Mouse (Mus musculus): Measurements from ENCODE around the gene Dnaic2. TPM values are rescaled to one million over a fixed set of nuclear protein-coding genes. Genes with fewer than 3 reads are reported as not detected.

The Dnaic2 gene
- polyA plus RNA-seq, 1 experiment, result 0.30 TPM

DNA sequence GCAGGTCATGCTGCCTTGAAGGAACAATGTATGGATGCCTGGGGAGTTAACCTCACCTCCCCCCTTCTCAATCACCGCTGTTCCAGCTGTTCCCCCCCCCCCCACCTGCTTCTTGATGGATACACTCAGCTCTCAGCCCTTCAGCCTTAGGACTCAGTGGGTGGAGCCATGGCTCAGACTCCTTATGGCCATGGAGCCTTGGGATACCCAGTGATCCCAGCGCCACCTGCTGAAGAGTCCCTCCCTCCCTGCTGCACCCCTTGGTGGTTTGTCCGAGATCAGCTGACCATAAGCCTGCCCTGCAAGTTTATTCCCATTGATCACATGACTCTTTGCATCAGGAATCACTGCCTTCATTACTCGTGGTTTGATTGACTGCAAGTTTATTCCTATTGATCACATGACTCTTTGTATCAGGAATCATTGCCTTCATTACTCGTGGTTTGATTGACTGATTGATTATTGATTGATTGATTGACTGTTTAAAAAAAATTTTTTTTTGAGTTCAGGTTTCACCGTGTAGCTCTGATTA lies 2.7 kb downstream of the Dnaic2 start:
- 40% methylated on average over 6 of the region's 6 CpGs for WGBS
- H3K27me3 ChIP-seq (ENCODE audit: control insufficient read depth, insufficient read depth, low read length), result no peaks in the 10 kb centered on the region
- H3K27ac ChIP-seq (ENCODE audit: insufficient read depth, low read depth, low read length), result no peak overlapping the region
- peaks cover 4% of the 10 kb centered on the region; the same call in 1 of the 2 replicates for H3K4me1 ChIP-seq (ENCODE audit: control insufficient read depth, insufficient read depth, insufficient read length, low read length)
- TF ChIP-seq POLR2A (IDR thresholded peaks at IDR 0.05; ENCODE audit: low read depth, low read length), result no peak
- no peak for TF ChIP-seq CTCF (IDR thresholded peaks at IDR 0.05; ENCODE audit: extremely low read depth, insufficient read length, insufficient replicate concordance, low read depth, low read length)
- H3K36me3 ChIP-seq (ENCODE audit: control insufficient read depth, insufficient read depth, low read length), result no peaks in the 10 kb centered on the region
- H3K4me3 ChIP-seq (ENCODE audit: low read depth, low read length), result no peak overlapping the region

DNA sequence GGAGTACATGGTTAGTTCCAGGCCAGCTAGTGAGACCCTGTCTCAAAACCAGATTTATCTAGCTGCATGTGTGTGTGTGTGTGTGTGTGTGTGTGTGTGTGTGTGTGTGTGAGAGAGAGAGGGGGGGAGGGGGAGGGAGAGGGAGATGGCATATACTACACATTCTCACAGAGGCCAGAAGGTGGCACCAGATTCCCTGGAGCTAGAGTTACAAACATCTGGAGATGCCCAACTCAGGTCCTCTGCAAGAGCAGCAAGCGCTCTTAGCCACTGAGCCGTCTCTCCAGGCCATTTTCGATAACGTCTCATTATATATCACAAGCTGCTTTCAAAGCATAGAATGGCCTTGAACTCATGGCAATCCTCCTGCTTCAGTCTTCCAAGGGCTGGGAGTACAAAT lies 4.5 kb downstream of the Dnaic2 start:
- WGBS, result 75% methylated on average over 4 of the region's 4 CpGs
- no peak for TF ChIP-seq POLR2A (IDR thresholded peaks at IDR 0.05; ENCODE audit: low read depth, low read length)
- TF ChIP-seq CTCF (IDR thresholded peaks at IDR 0.05; ENCODE audit: extremely low read depth, insufficient read length, insufficient replicate concordance, low read depth, low read length), result no peak
- H3K4me3 ChIP-seq (ENCODE audit: low read depth, low read length), result no peak overlapping the region

DNA sequence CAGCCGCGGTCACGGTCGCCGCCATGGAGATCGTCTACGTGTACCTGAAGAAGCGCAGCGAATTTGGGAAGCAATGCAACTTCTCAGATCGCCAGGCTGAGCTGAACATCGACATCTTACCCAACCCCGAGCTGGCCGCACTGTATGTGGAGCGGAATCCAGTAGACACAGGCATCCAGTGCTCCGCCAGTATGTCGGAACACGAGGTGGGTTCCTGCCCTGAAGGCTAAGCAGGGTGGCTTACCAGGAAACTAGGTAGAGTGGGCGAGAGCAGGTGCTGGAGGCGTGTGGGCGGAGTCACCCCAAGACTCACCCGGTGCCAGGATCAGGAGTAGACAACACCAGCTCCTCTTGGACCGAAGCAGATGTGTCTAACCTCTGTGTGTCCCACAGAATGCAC lies 5.7 kb downstream of the Dnaic2 start:
- no peak overlapping the region for H3K4me3 ChIP-seq (ENCODE audit: low read depth, low read length)
- no peaks in the 10 kb centered on the region for H3K27me3 ChIP-seq (ENCODE audit: control insufficient read depth, insufficient read depth, low read length)
- H3K4me1 ChIP-seq (ENCODE audit: control insufficient read depth, insufficient read depth, insufficient read length, low read length), result no peaks in the 10 kb centered on the region
- 67% methylated on average over 22 of the region's 22 CpGs for WGBS
- no peak overlapping the region for H3K27ac ChIP-seq (ENCODE audit: insufficient read depth, low read depth, low read length)
- TF ChIP-seq CTCF (IDR thresholded peaks at IDR 0.05; ENCODE audit: extremely low read depth, insufficient read length, insufficient replicate concordance, low read depth, low read length) (no peak), POLR2A (IDR thresholded peaks at IDR 0.05; ENCODE audit: low read depth, low read length) (no peak)
- H3K36me3 ChIP-seq (ENCODE audit: control insufficient read depth, insufficient read depth, low read length), result no peaks in the 10 kb centered on the region

More for the DNA sequence above, 4.5 kb downstream of the Dnaic2 start:
- H3K36me3 ChIP-seq (ENCODE audit: control insufficient read depth, insufficient read depth, low read length), result no peaks in the 10 kb centered on the region
- H3K27ac ChIP-seq (ENCODE audit: insufficient read depth, low read depth, low read length), result no peak overlapping the region
- no peaks in the 10 kb centered on the region for H3K27me3 ChIP-seq (ENCODE audit: control insufficient read depth, insufficient read depth, low read length)
- peaks cover 4% of the 10 kb centered on the region; the same call in 1 of the 2 replicates for H3K4me1 ChIP-seq (ENCODE audit: control insufficient read depth, insufficient read depth, insufficient read length, low read length)

DNA sequence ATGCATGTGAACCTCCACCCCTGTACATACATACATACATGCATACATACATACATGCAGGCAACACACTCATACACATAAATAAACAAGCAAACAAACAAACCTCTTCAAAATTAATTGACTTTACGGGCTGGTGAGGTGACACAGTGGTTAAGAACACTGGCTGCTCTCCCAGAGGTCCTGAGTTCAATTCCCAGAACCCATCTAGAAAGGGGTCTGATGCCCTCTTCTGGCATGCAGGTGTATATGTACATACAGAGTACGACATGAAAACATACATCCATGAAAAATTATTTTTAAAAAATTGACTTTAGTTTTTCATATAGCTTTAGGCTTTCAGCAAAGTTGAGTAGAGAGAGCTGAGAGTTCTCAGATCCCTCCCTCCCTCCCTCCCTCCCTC lies 8.9 kb downstream of the Dnaic2 start:
- Histone ChIP-seq H3K4me1 (ENCODE audit: control insufficient read depth, insufficient read depth, insufficient read length, low read length) (no peaks in the 10 kb centered on the region), H3K27ac (ENCODE audit: insufficient read depth, low read depth, low read length) (no peak overlapping the region), H3K4me3 (ENCODE audit: low read depth, low read length) (no peak overlapping the region), H3K36me3 (ENCODE audit: control insufficient read depth, insufficient read depth, low read length) (no peaks in the 10 kb centered on the region), H3K27me3 (ENCODE audit: control insufficient read depth, insufficient read depth, low read length) (no peaks in the 10 kb centered on the region)
- WGBS, result 62% methylated on average over 2 of the region's 2 CpGs
- TF ChIP-seq POLR2A (IDR thresholded peaks at IDR 0.05; ENCODE audit: low read depth, low read length), result no peak
- TF ChIP-seq CTCF (IDR thresholded peaks at IDR 0.05; ENCODE audit: extremely low read depth, insufficient read length, insufficient replicate concordance, low read depth, low read length), result no peak

DNA sequence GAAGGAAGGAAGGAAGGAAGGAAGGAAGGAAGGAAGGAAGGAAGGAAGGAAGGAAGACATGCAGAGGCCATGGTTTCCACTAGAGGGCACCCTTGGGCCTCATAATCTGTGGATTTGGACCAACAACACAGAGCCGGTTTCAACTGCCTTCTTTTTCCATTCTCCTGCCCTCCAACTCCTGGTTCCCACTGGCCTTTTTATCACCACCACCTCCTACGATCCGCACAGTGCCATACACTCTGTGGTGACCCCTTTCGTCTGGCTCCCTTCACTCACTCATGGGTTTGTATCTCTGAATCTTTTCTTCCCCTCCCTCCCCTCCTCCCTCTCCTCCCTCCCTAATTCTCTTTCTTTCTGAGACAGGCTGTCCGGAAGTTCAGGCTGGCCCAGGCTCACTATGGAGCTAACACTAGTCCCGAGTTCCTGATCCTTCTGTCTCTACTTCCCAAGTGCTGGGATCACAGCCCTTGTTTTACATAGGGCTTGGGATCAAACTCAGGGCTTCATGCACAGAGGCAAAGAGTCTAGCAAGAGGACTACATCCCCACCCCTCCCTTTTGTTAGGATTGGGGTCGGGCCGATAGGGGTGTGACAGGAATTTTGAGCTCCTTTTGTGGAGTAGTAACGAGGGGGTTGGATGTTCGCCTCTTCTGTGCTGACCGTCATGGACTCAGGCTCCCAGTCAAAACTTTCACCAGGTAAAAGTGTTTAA lies 9.9 kb downstream of the Dnaic2 start:
- no peak overlapping the region for H3K27ac ChIP-seq (ENCODE audit: insufficient read depth, low read depth, low read length)
- no peaks in the 10 kb centered on the region for H3K27me3 ChIP-seq (ENCODE audit: control insufficient read depth, insufficient read depth, low read length)
- TF ChIP-seq CTCF (IDR thresholded peaks at IDR 0.05; ENCODE audit: extremely low read depth, insufficient read length, insufficient replicate concordance, low read depth, low read length) (peak; percentile 50; the same call in 1 of the 2 replicates), POLR2A (IDR thresholded peaks at IDR 0.05; ENCODE audit: low read depth, low read length) (no peak)
- no peaks in the 10 kb centered on the region for H3K4me1 ChIP-seq (ENCODE audit: control insufficient read depth, insufficient read depth, insufficient read length, low read length)
- H3K4me3 ChIP-seq (ENCODE audit: low read depth, low read length), result peak overlapping the region; percentile 19; the same call in 1 of the 2 replicates
- whole genome bisulfite sequencing, result 34% methylated on average over 11 of the region's 11 CpGs
- no peaks in the 10 kb centered on the region for H3K36me3 ChIP-seq (ENCODE audit: control insufficient read depth, insufficient read depth, low read length)

DNA sequence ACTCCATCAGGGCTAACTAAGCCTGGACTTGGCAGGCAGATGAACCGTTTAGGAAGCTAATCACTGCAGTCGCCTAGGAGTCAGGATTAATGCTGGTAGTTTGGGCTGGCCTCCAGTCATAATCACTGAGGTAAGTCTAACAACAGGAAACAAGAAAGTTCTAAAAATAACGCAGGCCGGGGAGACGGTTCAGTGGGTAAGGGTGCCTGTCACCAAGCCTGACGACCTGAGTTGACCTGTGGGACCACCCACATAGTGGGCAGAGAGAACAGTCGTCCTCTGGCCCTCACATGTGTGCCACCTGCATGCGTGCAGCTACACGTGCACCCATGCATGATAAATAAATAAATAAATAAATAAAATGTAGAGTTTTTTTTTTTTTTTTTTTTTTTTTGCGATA lies 13.4 kb downstream of the Dnaic2 start:
- H3K4me1 ChIP-seq (ENCODE audit: control insufficient read depth, insufficient read depth, insufficient read length, low read length), result no peaks in the 10 kb centered on the region
- no peaks in the 10 kb centered on the region for H3K36me3 ChIP-seq (ENCODE audit: control insufficient read depth, insufficient read depth, low read length)
- WGBS, result 49% methylated on average over 10 of the region's 10 CpGs
- no peak overlapping the region for H3K4me3 ChIP-seq (ENCODE audit: low read depth, low read length)
- H3K27me3 ChIP-seq (ENCODE audit: control insufficient read depth, insufficient read depth, low read length), result 0 out of 2 replicates have a peak, but pooled peaks cover 2% of the 10 kb centered on the region
- TF ChIP-seq POLR2A (IDR thresholded peaks at IDR 0.05; ENCODE audit: low read depth, low read length) (no peak), CTCF (IDR thresholded peaks at IDR 0.05; ENCODE audit: extremely low read depth, insufficient read length, insufficient replicate concordance, low read depth, low read length) (no peak)
- no peak overlapping the region for H3K27ac ChIP-seq (ENCODE audit: insufficient read depth, low read depth, low read length)

DNA sequence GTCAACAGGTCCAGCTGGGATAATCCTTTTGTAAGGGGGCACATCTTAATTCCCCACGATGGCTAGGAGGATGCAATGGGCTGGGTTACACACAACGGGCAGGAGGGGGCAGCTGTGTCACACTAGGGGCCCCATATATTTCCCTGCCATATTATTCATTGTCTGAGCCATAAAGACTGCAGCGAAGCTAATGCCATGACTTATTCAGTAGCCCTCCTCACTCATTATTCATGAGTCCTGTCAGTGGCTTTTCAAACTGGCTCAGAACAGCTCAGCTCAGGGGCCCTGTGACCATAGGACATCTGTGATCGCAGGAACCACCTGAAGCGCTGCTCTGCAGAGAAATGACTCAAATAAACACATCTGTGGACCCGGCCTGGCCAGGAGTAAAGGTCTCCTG lies 14.2 kb downstream of the Dnaic2 start:
- Histone ChIP-seq H3K27ac (ENCODE audit: insufficient read depth, low read depth, low read length) (no peak overlapping the region), H3K4me3 (ENCODE audit: low read depth, low read length) (no peak overlapping the region), H3K4me1 (ENCODE audit: control insufficient read depth, insufficient read depth, insufficient read length, low read length) (no peaks in the 10 kb centered on the region), H3K27me3 (ENCODE audit: control insufficient read depth, insufficient read depth, low read length) (0 out of 2 replicates have a peak, but pooled peaks cover 2% of the 10 kb centered on the region), H3K36me3 (ENCODE audit: control insufficient read depth, insufficient read depth, low read length) (no peaks in the 10 kb centered on the region)
- no peak for TF ChIP-seq POLR2A (IDR thresholded peaks at IDR 0.05; ENCODE audit: low read depth, low read length)
- no peak for TF ChIP-seq CTCF (IDR thresholded peaks at IDR 0.05; ENCODE audit: extremely low read depth, insufficient read length, insufficient replicate concordance, low read depth, low read length)
- 63% methylated on average over 6 of the region's 6 CpGs for WGBS

Data from small intestine, adult 2 months (tissue).